Mouse (Mus musculus) megakaryocyte progenitor cell, adult 5-6 weeks (primary cell): ENCODE results near the gene Caskin1. TPM values are rescaled to one million over a fixed set of nuclear protein-coding genes. Genes with fewer than 3 reads are reported as not detected.
A peak's percentile ranks its signal among the peaks of the same experiment; 100 is the strongest.
"Not testable (repeated sequence)": the region's sequence is repeated elsewhere in the genome, so short reads cannot be mapped to it uniquely, and the experiment has no call there.

Experiments used
- ATAC-seq: replicated peaks from 2 replicates; pipeline ENCODE4 v1.8.0; 2016; ENCODE audit warnings: mild to moderate bottlenecking, moderate TSS enrichment, inconsistent platforms; ENCODE audit not compliant: poor library complexity
- total RNA-seq, 2 experiments: library from RNA; stranded (forward) in 1 of 2; stranded (reverse) in 1 of 2; fragments of 157-497, 149-512 nt in 1 of 2; fragments of 200-1000 nt in 1 of 2; gene quantifications; 2 replicates each; pipeline versions ENCODE4 v1.2.3 to v1.2.4; 2015 to 2017

Caskin1 gene
- total RNA-seq (2015) (not detected in 2 replicates), total RNA-seq (2017) (not detected in 2 replicates)

- 0 out of 2 replicates have a peak, but pooled peaks have one; percentile 39 for ATAC-seq
Measured at GRCm38 (mm10) chr17:24488186-24488661, at the start of gene Caskin1. TSS of gene Caskin1 (plus strand) at chr17:24488601.

GRCm38 (mm10) chr17:24440377-24440776, 48.0 kb upstream of the Caskin1 start:
- no peak for ATAC-seq

- ATAC-seq, result 0 out of 2 replicates have a peak, but pooled peaks have one; percentile 33
Measured at GRCm38 (mm10) chr17:24441148-24441547, 47.3 kb upstream of the Caskin1 start.

GRCm38 (mm10) chr17:24442107-24442506, 46.3 kb upstream of the Caskin1 start:
- ATAC-seq, result no peak

- no peak for ATAC-seq
Measured at GRCm38 (mm10) chr17:24442632-24443155, 45.7 kb upstream of the Caskin1 start, which contains the start of gene Dnase1l2. TSS of gene Dnase1l2 (minus strand) at chr17:24443105.

GRCm38 (mm10) chr17:24443409-24443808, 45.0 kb upstream of the Caskin1 start:
- ATAC-seq, result no peak

GRCm38 (mm10) chr17:24446590-24446989, 41.8 kb upstream of the Caskin1 start:
- ATAC-seq, result peak; percentile 64

- ATAC-seq, result no peak
Measured at GRCm38 (mm10) chr17:24449507-24449906, 38.9 kb upstream of the Caskin1 start.

- no peak for ATAC-seq
Measured at GRCm38 (mm10) chr17:24451220-24451619, 37.2 kb upstream of the Caskin1 start.

GRCm38 (mm10) chr17:24453372-24453771, 35.0 kb upstream of the Caskin1 start:
- no peak for ATAC-seq

- 0 out of 2 replicates have a peak, but pooled peaks have one; percentile 6 for ATAC-seq
Measured at GRCm38 (mm10) chr17:24454218-24454755, 34.1 kb upstream of the Caskin1 start.

GRCm38 (mm10) chr17:24454756-24455522, 33.5 kb upstream of the Caskin1 start:
- peak; percentile 96 for ATAC-seq

- ATAC-seq, result not testable (repeated sequence)
Measured at GRCm38 (mm10) chr17:24455523-24456206, 32.7 kb upstream of the Caskin1 start.

GRCm38 (mm10) chr17:24461580-24461979, 26.8 kb upstream of the Caskin1 start:
- peak; percentile 95 for ATAC-seq

GRCm38 (mm10) chr17:24462932-24463331, 25.5 kb upstream of the Caskin1 start:
- no peak for ATAC-seq

- ATAC-seq, result peak; percentile 88
Measured at GRCm38 (mm10) chr17:24463374-24464133, 24.8 kb upstream of the Caskin1 start.

- ATAC-seq, result no peak
Measured at GRCm38 (mm10) chr17:24468636-24469246, 19.7 kb upstream of the Caskin1 start.

- ATAC-seq, result no peak
Measured at GRCm38 (mm10) chr17:24469336-24469909, 19.0 kb upstream of the Caskin1 start.

GRCm38 (mm10) chr17:24469910-24470602, 18.3 kb upstream of the Caskin1 start, which contains the start of the genes E4f1 and Pgp:
TSS of gene E4f1 (minus strand) at chr17:24470313.
TSS of gene Pgp (plus strand) at chr17:24470392.
- ATAC-seq, result peak; percentile 95
